Mouse (Mus musculus): ENCODE results near the gene Agfg2. TPM values are rescaled to one million over a fixed set of nuclear protein-coding genes. Genes with fewer than 3 reads are reported as not detected.

Agfg2 gene
- total RNA-seq, 2 experiments from 2014 or later: 13.9 to 15.0 TPM

DNA sequence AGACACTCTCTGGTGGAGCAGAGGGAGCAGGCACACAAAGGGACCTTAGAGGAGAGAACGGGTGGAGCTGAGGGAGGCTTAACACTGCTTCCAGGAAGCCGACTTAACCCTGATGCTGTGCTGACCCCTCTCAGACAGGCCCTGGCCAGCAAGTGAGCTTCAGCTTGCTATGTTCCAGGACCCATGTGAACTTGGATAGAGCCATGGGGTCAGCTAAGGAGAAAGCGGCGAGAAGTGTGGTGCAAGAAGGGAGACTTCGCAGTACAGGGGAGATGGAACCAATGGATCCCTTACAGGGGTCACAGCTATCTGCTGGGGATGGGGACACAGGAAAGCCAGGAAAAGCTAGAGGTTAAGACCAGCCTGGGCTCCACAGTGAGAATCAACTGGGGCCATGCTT, 71.5 kb downstream of the Agfg2 start:
- no peak for ATAC-seq (replicated peaks; ENCODE audit: poor library complexity, severe bottlenecking)

DNA sequence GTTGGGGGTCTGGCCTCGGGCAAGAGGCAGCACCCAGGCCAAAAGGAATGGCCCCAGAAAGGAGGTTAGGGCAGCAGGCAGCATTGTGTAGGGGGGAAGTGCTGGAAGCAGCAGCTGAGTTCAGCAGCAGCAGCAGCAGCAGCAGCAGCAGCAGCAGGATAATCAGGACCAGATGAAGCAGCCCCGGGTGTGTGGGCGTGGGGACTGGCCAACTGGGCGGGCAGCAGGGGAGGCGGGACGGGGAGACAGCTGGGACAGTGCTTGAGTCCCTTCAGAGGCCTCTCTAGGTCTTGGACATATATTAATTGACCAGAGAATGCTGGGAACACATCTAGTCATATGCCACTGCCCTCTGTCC, 73.3 kb downstream of the Agfg2 start:
- no peak for ATAC-seq (replicated peaks; ENCODE audit: poor library complexity, severe bottlenecking)

DNA sequence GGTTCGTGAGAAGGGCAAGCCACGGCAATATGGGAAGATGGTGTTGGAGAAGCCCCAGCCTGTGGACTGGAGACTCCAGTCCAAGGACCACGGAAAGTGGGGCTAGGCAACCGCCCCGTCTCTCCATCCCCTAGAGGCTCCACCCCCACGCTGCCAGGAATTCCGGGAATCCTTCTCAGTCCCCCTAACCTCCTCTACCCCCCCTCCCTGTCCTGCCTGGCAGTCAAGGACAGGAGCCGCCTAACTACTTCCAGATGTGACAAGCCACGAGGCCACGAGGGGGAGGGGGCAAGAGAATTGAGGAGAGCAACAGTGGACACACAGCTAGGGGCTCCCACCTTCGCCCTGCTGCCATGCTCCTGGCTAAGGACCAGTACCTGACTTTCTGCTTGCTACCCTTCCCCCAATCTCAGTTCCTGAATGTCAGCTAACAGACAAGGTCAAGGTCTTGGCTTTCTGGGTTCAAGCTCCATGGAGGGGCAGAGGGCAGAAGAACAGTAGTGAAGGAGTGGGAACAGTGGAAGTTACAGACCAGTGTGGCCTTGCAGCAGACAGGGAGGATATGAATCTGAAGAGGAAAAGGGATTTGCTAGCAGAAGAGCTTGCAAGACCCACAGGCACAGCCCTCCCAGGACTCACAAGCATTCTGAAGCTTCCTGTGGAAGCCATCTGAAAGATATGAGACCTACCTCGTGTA, 73.8 kb downstream of the Agfg2 start:
- no peak for ATAC-seq (replicated peaks; ENCODE audit: poor library complexity, severe bottlenecking)

DNA sequence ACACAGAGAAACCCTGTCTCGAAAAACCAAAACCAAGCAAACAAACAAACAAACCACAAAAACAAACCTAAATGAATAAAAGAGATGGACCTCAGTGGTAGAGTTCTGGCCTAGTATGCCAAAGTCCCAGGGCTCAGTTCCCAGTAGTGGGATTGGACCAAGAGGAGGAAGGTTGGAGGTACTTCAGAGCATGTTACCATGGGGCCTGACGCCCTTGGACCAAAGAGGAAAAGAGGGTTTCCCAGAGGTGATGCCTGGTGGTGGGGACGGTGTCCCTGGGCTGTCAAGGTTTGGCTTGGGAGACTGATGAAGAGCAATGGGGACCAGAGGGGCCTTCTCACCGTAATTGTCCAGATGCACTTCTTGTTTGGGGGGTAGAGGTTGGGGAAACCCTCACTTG, 74.5 kb downstream of the Agfg2 start:
- ATAC-seq (replicated peaks; ENCODE audit: poor library complexity, severe bottlenecking): no peak

DNA sequence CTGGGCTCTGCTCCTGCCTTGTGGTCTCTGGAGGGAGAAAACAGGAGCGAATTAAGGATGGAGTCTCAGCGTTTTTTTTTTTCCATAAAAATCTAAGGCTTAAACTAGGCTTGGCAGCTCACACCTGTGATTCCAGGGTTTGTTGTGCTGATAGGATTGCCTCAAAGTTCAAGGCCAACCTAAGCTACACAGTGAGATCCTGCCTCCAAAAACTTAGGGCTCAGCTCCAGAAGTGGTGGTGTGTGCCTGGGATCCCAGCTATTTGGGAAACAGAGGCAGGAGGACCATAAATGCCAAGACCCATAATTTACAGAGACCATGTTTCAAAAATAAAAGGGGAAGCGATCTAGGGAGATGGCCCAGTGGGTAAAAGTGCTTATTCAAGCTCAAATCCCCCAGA, 75.2 kb downstream of the Agfg2 start:
- ATAC-seq (replicated peaks; ENCODE audit: poor library complexity, severe bottlenecking): no peak

DNA sequence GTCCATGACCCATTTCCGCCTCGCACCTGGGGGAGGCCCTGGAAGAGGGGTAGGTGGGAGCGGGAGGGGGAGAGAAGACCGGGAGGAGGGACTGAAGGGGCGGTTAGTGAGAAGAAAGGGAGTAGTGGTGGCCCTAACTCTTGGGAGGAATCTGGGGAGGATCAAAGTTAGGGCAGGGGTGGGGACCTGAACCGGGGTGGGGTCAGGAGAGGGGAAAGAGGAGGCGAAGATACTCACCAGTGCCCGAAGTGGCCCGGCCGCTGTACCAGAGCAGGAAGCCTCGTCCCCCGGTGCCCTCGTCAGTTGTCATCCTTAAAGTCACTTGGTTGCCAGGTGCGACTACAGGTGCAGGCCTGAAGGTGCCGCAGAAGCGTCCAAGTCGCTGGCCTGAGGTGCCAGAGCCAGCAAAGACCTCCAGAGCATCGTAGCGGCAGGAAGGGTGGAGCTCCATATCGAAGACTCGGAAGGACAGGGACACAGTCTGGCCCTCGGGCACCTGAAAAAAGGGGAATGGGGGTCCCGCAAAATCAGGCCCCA, 75.8 kb downstream of the Agfg2 start:
- ATAC-seq (replicated peaks; ENCODE audit: poor library complexity, severe bottlenecking): no peak

DNA sequence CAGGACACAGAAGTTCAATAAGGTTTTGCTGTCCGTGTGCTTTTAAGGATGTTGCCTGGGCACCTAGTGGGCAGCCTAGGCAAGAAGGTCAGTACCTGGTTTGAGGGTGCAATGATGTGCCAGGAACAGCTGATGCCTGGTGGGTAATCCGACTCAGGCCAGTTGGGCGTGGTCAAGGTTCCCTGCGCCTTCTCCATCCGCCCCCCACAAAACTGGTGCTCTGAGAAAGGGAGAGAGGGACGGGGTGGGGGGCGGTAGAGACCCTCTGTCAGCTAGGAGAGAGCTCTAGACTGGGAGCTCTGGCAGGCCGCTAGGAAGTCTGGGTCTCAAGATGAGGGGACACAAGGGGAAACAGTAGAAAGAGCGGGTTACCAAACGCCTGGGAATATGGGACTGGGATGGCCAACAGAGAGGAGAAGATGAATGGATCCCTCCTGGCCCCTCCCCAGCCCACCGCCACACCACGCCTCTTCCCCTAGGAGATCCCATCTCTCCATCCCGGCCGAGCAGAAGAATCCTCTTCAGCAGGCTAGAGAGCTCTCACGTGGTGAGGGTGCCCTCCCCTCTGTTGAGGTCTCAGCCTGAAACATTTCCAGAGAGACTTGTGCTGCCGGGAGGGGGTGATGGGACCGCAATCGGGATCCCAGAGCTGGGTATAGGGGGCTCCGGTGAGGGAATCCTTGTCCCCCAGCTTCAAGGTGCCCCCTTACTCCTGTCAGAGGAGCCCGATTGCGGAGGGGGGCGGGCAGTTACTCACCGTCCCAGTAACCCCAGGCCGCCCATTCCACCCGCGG, 76.5 kb downstream of the Agfg2 start:
- no peak for ATAC-seq (replicated peaks; ENCODE audit: poor library complexity, severe bottlenecking)

DNA sequence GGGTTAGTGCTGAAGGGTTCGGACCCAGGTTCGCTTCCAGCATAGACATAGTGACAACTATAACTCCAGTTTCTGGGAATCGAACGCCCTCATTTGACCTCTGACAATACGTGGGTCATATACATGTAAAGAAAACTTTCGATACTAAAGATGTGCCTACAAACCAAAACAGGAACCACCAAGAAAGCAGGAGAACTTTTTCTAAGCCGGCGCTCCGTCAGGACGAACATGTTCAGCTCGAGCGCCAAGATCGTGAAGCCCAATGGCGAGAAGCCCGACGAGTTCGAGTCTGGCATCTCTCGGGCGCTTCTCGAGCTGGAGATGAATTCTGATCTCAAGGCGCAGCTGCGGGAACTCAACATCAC, 83.2 kb downstream of the Agfg2 start:
- ATAC-seq (replicated peaks; ENCODE audit: poor library complexity, severe bottlenecking): no peak

DNA sequence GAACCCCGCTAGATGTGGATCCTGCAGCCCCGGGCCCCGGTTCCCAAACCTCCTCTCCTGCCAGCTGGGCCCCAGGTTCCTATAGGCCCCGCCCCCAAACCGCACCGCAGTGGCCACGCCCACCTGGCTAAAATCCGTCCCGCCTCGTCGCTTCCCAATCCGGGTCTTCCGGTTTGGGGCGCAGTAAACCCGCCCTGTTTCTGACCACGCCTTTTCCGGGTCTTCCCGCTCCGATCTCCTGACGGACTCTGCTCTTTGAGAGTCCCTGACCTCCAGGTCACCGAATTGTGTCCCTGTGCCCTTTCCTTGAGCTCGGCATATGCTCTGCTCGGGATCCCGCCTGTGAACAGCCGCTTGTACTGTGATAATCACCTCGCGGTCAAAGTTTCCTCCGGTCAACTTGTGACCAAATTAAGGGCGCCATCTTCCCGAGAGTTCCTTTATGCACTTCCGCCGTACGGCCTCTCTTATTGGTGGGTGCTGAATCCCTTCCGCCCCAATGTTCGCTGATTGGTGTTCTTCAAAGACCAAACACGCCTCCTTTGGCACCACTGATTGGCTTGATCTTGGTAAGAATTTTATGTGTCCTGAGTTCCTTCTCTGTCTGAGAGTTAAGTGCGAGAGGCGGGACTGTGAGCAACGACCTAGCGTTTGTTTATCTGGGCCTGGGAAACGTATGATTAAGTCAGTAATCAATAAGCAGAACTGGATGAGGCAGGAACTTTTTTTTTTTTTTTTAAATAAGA, 83.7 kb downstream of the Agfg2 start, which contains the start of gene Mospd3:
Gene Mospd3 (minus strand): TSS at position 440 of the 746 bp plus-strand sequence.
- ATAC-seq (replicated peaks; ENCODE audit: poor library complexity, severe bottlenecking): peak; percentile 83

Other genes with a start within 250 kb of the Agfg2 start
- gene Zan, start 207.7 kb downstream of the Agfg2 start, total RNA-seq (2014; fragmentation: Nextera tagmentation): 0.66 and 4.7 TPM in 2 replicates
- gene Zan, start 207.7 kb downstream of the Agfg2 start, total RNA-seq (2017): 0.04 and 0.05 TPM in 2 replicates
- gene Pop7, start 182.2 kb downstream of the Agfg2 start, total RNA-seq (2014; fragmentation: Nextera tagmentation): 31.2 and 36.5 TPM in 2 replicates
- 18.3 and 28.9 TPM in 2 replicates for gene Pop7, start 182.2 kb downstream of the Agfg2 start, total RNA-seq (2017)
- 21.0 and 21.7 TPM in 2 replicates for gene Gigyf1, start 166.2 kb downstream of the Agfg2 start, total RNA-seq (2014; fragmentation: Nextera tagmentation)
- gene Gigyf1, start 166.2 kb downstream of the Agfg2 start, total RNA-seq (2017): 5.2 and 7.7 TPM in 2 replicates
- not detected in 2 replicates for gene Epo, start 151.5 kb downstream of the Agfg2 start, total RNA-seq (2014; fragmentation: Nextera tagmentation)
- gene Epo, start 151.5 kb downstream of the Agfg2 start, total RNA-seq (2017): not detected in 2 replicates
- 335 and 473 TPM in 2 replicates for gene Gnb2, start 151.2 kb downstream of the Agfg2 start, total RNA-seq (2014; fragmentation: Nextera tagmentation)
- gene Gnb2, start 151.2 kb downstream of the Agfg2 start, total RNA-seq (2017): 226 and 299 TPM in 2 replicates
- not detected in 2 replicates for gene Actl6b, start 131.2 kb downstream of the Agfg2 start, total RNA-seq (2014; fragmentation: Nextera tagmentation)
- gene Actl6b, start 131.2 kb downstream of the Agfg2 start, total RNA-seq (2017): not detected in 2 replicates
- gene Tfr2, start 114.9 kb downstream of the Agfg2 start, total RNA-seq (2014; fragmentation: Nextera tagmentation): 5.8 and 20.3 TPM in 2 replicates
- gene Tfr2, start 114.9 kb downstream of the Agfg2 start, total RNA-seq (2017): 7.5 and 10.2 TPM in 2 replicates
- 146 and 159 TPM in 2 replicates for gene Mospd3, start 83.7 kb downstream of the Agfg2 start, total RNA-seq (2014; fragmentation: Nextera tagmentation)
- 4.0 and 7.4 TPM in 2 replicates for gene Mospd3, start 83.7 kb downstream of the Agfg2 start, total RNA-seq (2017)
- not detected in 2 replicates for gene Pcolce, start 70.9 kb downstream of the Agfg2 start, total RNA-seq (2014; fragmentation: Nextera tagmentation)
- gene Pcolce, start 70.9 kb downstream of the Agfg2 start, total RNA-seq (2017): 0.62 TPM in 1 of 2 replicates, not detected in the other
- not detected in 2 replicates for gene Fbxo24, start 55.7 kb downstream of the Agfg2 start, total RNA-seq (2014; fragmentation: Nextera tagmentation)
- not detected in 2 replicates for gene Fbxo24, start 55.7 kb downstream of the Agfg2 start, total RNA-seq (2017)
- gene Lrch4, start 55.6 kb downstream of the Agfg2 start, total RNA-seq (2014; fragmentation: Nextera tagmentation): 57.4 and 73.0 TPM in 2 replicates
- gene Lrch4, start 55.6 kb downstream of the Agfg2 start, total RNA-seq (2017): 34.6 and 42.2 TPM in 2 replicates
- 13.2 and 16.4 TPM in 2 replicates for gene Gm20605, start 55.6 kb downstream of the Agfg2 start, total RNA-seq (2014; fragmentation: Nextera tagmentation)
- gene Gm20605, start 55.6 kb downstream of the Agfg2 start, total RNA-seq (2017): 0.62 and 3.6 TPM in 2 replicates
- 32.1 and 55.2 TPM in 2 replicates for gene Sap25, start 43.4 kb downstream of the Agfg2 start, total RNA-seq (2014; fragmentation: Nextera tagmentation)
- 9.7 and 20.8 TPM in 2 replicates for gene Sap25, start 43.4 kb downstream of the Agfg2 start, total RNA-seq (2017)
- not detected in 2 replicates for gene Irs3, start 39.0 kb downstream of the Agfg2 start, total RNA-seq (2014; fragmentation: Nextera tagmentation)
- gene Irs3, start 39.0 kb downstream of the Agfg2 start, total RNA-seq (2017): not detected in 2 replicates
- gene Nyap1, start 56.9 kb upstream of the Agfg2 start, total RNA-seq (2014; fragmentation: Nextera tagmentation): not detected in 2 replicates
- gene Nyap1, start 56.9 kb upstream of the Agfg2 start, total RNA-seq (2017): not detected in 2 replicates
- 71.5 and 78.5 TPM in 2 replicates for gene Tsc22d4, start 61.0 kb upstream of the Agfg2 start, total RNA-seq (2014; fragmentation: Nextera tagmentation)
- gene Tsc22d4, start 61.0 kb upstream of the Agfg2 start, total RNA-seq (2017): 57.5 and 74.8 TPM in 2 replicates
- 29.4 and 36.7 TPM in 2 replicates for gene Ppp1r35, start 94.1 kb upstream of the Agfg2 start, total RNA-seq (2014; fragmentation: Nextera tagmentation)
- 22.9 and 24.1 TPM in 2 replicates for gene Ppp1r35, start 94.1 kb upstream of the Agfg2 start, total RNA-seq (2017)
- 33.9 and 35.2 TPM in 2 replicates for gene Mepce, start 102.9 kb upstream of the Agfg2 start, total RNA-seq (2014; fragmentation: Nextera tagmentation)
- 14.5 and 48.4 TPM in 2 replicates for gene Mepce, start 102.9 kb upstream of the Agfg2 start, total RNA-seq (2017)
- gene Zcwpw1, start 103.1 kb upstream of the Agfg2 start, total RNA-seq (2014; fragmentation: Nextera tagmentation): 1.0 and 2.6 TPM in 2 replicates
- 12.7 and 13.0 TPM in 2 replicates for gene Zcwpw1, start 103.1 kb upstream of the Agfg2 start, total RNA-seq (2017)
- 3.2 and 4.0 TPM in 2 replicates for gene Pilra, start 151.6 kb upstream of the Agfg2 start, total RNA-seq (2014; fragmentation: Nextera tagmentation)
- gene Pilra, start 151.6 kb upstream of the Agfg2 start, total RNA-seq (2017): 11.4 and 12.7 TPM in 2 replicates
- 3.5 and 12.1 TPM in 2 replicates for gene Pilrb1, start 173.4 kb upstream of the Agfg2 start, total RNA-seq (2014; fragmentation: Nextera tagmentation)
- 7.2 and 7.6 TPM in 2 replicates for gene Pilrb1, start 173.4 kb upstream of the Agfg2 start, total RNA-seq (2017)
- gene Pilrb2, start 187.1 kb upstream of the Agfg2 start, total RNA-seq (2014; fragmentation: Nextera tagmentation): 3.2 and 13.2 TPM in 2 replicates
- 4.3 and 10.3 TPM in 2 replicates for gene Pilrb2, start 187.1 kb upstream of the Agfg2 start, total RNA-seq (2017)
- not detected in 2 replicates for gene Cyp3a13, start 236.9 kb upstream of the Agfg2 start, total RNA-seq (2014; fragmentation: Nextera tagmentation)
- gene Cyp3a13, start 236.9 kb upstream of the Agfg2 start, total RNA-seq (2017): not detected in 2 replicates